Mouse (Mus musculus) left cerebral cortex, adult 11 months (tissue): ENCODE results near the gene I830077J02Rik.
"Not testable (repeated sequence)": the region's sequence is repeated elsewhere in the genome, so short reads cannot be mapped to it uniquely, and the experiment has no call there.

Experiments
- DNase-seq: peaks from one replicate; pipeline ENCODE4 v3.0.0; 2022; ENCODE audit warnings: low spot score

I830077J02Rik gene

DNA sequence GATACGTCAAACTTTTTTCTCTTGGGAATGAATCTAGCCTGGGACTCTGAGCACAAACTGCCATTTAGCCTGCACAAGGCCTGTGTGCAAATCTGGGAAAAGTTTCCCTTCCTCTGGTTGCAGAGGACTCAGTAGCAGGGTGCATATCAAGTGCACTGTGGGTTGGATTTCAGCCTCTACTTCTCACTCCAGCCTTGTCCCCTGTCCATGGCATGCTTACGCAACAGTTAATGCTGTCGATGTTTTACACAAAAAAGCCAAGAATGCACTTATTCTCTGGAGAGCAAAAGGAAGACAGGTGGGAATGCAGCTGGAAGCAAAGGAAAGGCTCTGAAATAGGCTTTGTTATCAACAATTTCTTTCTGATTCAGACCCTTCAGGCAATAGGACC lies 14.1 kb downstream of the I830077J02Rik start:
- no peak for DNase-seq

DNA sequence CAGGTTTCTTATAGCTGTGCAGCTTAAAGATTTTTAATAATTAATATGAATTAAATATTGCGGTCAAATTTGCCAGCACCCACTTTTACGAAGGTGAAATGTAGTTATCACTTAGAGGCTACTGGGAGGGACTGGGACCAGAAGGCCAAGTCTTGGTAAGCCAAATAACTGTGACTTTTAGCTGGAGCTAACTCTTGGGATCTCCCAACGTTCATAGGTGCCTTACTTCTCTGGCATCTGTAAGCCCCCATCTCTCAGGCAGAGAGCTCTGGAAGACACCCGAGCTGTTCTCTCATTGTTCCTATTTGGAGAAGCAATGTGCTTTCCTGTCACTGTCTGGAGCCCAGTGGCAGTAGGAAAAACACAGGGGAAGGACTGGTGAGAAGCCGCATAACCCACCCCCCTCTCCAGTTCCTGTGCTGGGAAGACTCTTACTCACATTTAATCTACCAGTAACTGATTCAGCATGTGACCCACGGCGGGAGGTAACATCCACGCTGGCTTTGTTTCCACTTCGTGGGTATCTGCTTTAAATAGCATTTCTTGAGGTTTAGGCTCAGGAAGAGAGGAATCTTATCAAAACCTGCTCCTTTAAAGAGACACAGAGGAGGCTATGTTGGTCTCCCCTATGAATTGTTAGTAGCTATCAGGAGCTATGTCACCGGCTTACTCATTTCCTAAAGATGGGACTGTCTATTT lies 14.7 kb downstream of the I830077J02Rik start:
- no peak for DNase-seq

DNA sequence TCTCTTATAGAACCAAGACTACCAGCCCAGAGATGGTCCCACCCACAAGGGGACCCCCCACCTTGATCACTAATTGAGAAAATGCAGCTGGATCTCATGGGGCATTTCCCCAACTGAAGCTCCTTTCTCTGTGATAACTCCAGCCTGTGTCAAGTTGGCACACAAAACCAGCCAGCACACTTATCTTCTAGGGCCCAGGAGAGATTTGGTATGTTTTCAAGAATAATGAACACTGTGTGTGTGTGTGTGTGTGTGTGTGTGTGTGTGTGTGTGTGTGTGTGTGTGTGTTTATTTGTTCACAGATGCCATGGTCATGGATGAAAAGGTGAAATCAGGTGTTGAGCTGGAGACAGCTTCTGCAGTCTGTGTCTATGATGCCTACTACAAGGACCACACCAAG lies 16.0 kb downstream of the I830077J02Rik start:
- DNase-seq, result not testable (repeated sequence)

DNA sequence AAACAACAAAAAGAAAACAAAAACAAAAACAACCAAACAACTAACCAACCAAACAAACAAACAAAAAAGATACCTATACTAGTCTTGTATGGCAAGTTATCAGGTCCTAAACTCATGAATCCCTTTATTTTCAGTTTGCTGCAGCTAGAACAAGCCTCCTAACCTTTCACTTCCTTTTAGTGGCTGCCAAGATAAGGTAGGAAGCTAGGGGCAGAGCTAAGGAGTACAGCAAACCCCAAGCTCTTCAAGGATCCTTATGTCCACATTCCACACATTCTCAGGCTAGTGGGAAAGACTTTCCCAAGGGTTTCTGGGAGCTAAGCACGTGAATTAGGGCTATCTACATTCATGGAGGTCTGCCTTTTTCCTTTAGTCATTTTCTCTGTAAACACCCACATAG lies 17.2 kb downstream of the I830077J02Rik start:
- no peak for DNase-seq

GRCm38 (mm10) chr3:105913839-105914681 lies 18.4 kb downstream of the I830077J02Rik start:
- no peak for DNase-seq

DNA sequence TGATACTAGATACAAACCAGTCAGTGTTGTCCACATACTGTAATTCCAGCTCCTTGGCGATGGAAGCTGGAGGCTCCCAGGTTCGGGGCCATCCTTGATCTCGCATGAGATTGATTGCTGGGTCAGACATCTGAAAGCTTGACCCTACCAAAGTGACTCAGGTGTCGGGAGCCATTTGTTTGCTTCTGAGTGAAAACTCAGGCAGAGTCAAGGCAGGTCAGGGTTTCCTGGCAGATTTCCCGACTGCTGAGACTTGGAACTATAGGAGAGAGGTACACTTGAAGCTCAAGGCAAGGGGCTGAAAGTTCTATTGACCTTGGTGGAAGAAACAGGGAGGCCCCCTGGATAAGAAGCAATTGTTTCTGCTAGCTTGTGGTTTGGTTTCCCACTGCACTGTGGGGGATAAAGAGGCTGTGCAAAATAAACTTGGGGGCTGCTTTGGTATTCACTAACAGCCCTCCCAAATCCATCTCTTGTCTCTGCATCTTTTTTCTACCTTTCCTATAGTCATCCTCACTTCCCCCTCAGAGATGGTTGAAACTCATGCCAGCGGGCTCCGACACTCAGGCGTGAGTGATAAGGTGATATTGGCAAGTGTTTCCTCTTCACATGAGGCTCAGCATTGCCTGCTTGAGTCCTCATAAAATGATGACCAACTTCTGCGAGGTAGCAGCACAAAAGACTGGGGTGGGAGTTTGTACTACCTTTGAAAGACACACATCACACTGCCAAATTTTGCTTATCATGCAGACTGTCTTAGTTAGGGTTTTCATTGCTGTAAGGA lies 20.2 kb downstream of the I830077J02Rik start:
- DNase-seq, result no peak

- no peak for DNase-seq
Observed at GRCm38 (mm10) chr3:105910519-105911190, 21.8 kb downstream of the I830077J02Rik start.

- no peak for DNase-seq
Observed at GRCm38 (mm10) chr3:105908976-105909375, 23.5 kb downstream of the I830077J02Rik start.

DNA sequence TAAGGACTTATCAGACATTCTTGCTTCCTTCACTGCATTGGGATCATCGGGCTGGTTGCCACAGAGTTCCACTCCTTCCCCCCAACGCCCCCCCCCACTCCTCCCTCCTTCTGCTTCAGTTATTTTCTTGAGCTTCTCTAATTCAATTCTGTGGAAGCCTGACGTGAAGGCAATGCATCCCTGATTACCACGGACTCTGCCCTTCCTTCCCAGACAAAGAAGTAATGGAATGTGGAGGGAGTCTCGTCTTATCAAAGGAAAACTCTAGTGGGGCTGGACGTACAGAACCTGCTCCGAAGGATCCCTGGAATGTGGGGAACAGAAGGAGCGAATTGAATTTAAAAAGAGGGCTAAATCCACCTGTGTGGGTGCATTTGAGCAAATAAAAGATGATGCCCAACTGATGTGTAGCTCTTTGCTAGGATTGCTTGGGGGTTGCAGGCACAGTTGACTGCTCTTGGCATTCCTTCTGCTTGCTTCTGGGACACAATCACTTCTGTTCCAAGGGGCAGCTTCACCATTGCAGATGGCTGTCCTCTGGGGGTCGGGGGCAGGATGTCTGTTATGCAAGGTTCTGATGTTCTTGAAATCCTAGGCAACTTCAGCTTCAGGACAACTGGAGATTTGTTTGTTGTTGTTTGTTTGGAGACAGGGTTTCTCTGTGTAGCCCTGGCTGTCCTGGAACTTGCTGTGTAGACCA lies 24.4 kb downstream of the I830077J02Rik start:
- DNase-seq, result no peak

DNA sequence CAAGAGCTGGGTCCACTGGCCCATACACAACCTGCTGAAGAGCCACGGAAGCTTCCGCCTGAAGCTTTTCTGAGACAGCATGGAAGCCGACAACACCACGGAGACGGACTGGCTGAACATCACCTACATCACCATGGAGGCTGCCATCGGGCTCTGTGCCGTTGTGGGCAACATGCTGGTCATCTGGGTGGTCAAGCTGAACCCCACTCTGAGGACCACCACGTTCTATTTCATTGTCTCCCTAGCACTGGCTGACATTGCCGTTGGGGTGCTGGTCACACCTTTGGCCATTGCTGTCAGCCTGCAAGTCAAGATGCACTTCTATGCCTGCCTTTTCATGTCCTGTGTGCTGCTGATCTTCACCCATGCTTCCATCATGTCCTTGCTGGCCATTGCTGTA lies 27.7 kb downstream of the I830077J02Rik start:
- no peak for DNase-seq

- DNase-seq, result no peak
Observed at GRCm38 (mm10) chr3:105904213-105904612, 28.3 kb downstream of the I830077J02Rik start.

DNA sequence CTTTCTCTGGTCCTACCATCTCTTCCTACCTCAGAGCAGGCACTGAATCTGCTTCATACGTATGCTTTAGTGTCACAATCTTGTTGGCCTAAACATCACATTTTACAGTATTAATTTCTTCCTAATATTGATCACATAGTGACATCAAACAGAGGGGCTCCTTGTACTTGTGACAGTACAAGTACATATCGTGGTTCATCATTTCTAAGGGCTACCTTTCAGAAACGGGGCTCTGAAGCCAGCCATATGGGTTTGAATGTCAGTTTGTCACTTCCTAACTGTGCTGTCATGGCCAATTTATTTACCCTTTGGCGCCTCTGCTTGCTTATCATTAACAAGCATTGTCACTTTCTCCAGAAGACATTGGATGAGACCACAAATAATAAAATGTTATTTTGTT lies 31.0 kb downstream of the I830077J02Rik start:
- DNase-seq, result no peak

DNA sequence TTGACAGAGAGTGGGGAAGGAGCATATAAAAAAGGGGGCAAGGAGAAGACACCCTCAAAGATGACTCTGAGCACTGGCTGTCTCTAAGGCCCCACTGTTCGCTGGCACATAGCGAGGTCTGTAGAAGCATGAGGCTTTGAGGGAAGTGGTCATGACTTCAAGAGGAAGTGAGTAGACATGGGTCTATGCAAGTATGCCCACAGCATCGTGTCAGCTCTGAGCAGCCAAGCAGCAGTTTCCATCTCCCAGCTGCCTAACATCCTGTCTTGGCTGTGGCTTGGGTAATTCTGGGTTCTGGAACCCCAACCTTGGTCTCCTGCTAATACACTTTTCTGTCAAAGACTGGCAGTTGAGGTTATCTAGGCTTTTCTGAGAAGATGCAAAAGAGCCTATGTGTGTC lies 31.7 kb downstream of the I830077J02Rik start:
- no peak for DNase-seq

- DNase-seq, result no peak
Observed at GRCm38 (mm10) chr3:105900266-105900665, 32.2 kb downstream of the I830077J02Rik start.

GRCm38 (mm10) chr3:105899394-105900147 lies 32.9 kb downstream of the I830077J02Rik start:
- DNase-seq, result peak; percentile 76

DNA sequence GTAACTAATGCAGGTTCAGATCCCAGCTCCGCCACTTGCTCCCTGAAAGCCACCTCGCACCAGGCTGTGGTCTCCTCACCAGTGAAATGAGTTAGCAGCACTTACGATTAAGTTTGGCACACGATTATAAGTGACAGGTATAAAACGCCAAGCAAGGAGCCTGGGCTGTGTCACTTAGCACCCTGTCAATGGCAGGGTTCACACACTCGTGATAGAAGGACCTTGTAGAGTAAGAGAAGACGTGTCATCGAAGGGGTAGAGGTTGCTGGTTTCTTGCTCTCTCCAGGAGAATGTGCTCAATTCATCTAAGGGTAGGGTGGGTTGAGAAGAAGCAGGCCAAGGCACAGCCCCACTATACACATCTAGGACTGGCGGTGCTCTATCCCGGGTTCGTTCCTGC lies 33.6 kb downstream of the I830077J02Rik start:
- DNase-seq, result no peak

- DNase-seq, result no peak
Observed at GRCm38 (mm10) chr3:105898325-105898724, 34.1 kb downstream of the I830077J02Rik start.

GRCm38 (mm10) chr3:105896811-105897210 lies 35.7 kb downstream of the I830077J02Rik start:
- no peak for DNase-seq

DNA sequence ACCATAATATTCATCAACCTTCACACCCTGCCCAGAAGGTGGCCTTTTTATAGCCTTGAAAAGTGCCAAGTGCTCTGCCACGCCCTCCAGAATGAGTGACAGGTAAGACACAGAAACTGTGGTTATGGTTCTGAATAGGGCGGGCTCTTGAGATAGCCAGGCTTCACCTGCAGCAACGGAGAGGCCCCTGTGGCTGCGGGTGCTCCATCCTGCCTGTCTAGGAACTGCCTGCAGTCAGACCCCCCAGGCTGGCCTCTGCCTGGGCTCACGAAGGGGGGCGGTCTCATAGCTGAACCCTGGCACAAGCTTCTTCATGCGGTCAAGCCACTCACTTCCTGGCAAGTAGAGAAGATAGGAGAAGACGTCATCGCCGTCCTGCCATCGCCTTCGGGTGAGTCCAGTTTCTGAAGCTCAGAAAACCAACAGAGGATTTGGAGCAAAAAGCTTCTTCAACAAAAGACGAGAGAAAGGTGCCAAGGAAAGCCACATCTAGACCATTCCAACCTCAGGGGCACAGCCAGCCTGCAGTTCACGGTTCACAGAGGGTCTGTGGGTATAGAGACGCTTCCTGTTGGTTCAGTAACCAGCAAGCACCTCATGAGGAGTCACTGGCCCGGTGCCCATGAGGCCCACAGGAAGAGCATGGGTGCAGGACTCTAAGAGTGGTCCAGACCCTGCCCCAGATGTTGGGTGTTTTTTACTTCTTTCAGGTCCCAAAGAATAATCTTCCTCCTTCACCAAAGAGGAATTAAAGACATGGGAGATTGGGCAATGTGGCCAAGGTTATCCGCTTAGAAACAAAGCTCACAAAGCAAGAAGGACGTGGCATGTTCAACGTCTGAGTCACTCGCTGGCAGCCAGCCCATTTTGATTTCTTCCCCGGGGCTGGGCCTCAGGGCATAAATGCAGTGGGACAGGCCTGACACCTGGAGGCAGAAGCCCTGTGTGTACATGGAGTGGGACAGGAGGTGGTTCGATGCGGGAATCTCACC lies 37.6 kb downstream of the I830077J02Rik start:
- DNase-seq, result peak; percentile 63
